Mouse (Mus musculus) lung, embryonic 15.5 days (tissue): ENCODE measurements around the gene Ppp4r2. TPM values are rescaled to one million over a fixed set of nuclear protein-coding genes. Genes with fewer than 3 reads are reported as not detected.

Source experiments
- ATAC-seq: fragments of 200-750 bp; cut with Nextera tagmentation; 2 replicates; pipeline ENCODE4 v1.8.0; 2017; ENCODE audit warnings: moderate number of reproducible peaks, borderline replicate concordance; ENCODE audit not compliant: low FRiP score, low TSS enrichment; ENCODE audit errors: extremely low read depth
- H3K27ac ChIP-seq: fragments of 300-500 bp; sonication (generic); 2 replicates; pipeline ENCODE4 v1.5.1; 2015; ENCODE audit warnings: moderate library complexity, mild to moderate bottlenecking, inconsistent platforms
- H3K27me3 ChIP-seq: fragments of 300-500 bp; sonication (generic); 2 replicates; pipeline ENCODE4 v1.6.1; 2015; ENCODE audit warnings: inconsistent platforms
- H3K36me3 ChIP-seq: fragments of 300-500 bp; sonication (generic); 2 replicates; pipeline ENCODE4 v1.6.1; 2015; ENCODE audit warnings: inconsistent platforms
- H3K4me1 ChIP-seq: fragments of 300-500 bp; sonication (generic); 2 replicates; pipeline ENCODE4 v1.6.1; 2015; ENCODE audit warnings: inconsistent platforms
- H3K4me2 ChIP-seq: fragments of 300-500 bp; sonication (generic); 2 replicates; pipeline ENCODE4 v1.6.1; 2015; ENCODE audit warnings: inconsistent platforms, mild to moderate bottlenecking, moderate library complexity
- H3K4me3 ChIP-seq: fragments of 300-500 bp; sonication (generic); 2 replicates; pipeline ENCODE4 v1.5.1; 2015; ENCODE audit warnings: mild to moderate bottlenecking, inconsistent platforms
- H3K9ac ChIP-seq: fragments of 300-500 bp; sonication (generic); 2 replicates; pipeline ENCODE4 v1.6.1; 2015; ENCODE audit warnings: inconsistent platforms
- H3K9me3 ChIP-seq: fragments of 300-500 bp; sonication (generic); 2 replicates; pipeline ENCODE4 v1.6.1; 2016; ENCODE audit warnings: inconsistent platforms
- WGBS: fragments of 180-500 bp; shearing (Covaris S2); methylation state at CpG from one replicate; pipeline ENCODE4 v1.1.7; 2015; 5-methylcytosine and 5-hydroxymethylcytosine counted together
- polyA plus RNA-seq: library from polyadenylated mRNA; unstranded; fragments of >200 nt; fragmentation: Nextera tagmentation; extraction: Ambion mirVana; gene quantifications from 2 replicates; pipeline ENCODE4 v1.2.1, GENCODE M21; 2015

Ppp4r2 gene
- 19.4 and 19.6 TPM in 2 replicates for polyA plus RNA-seq

GRCm38 (mm10) chr6:100833355-100833754, at the start of gene Ppp4r2:
Ppp4r2 (plus strand) TSS chr6:100833622.
- H3K4me3 ChIP-seq, result peak within 1 kb of the TSS; percentile 85
- no peaks in the 10 kb centered on the region for H3K9me3 ChIP-seq
- ATAC-seq, result peak; percentile 94
- H3K36me3 ChIP-seq, result peaks cover 28% of the 10 kb centered on the region
- H3K9ac ChIP-seq, result peak within 1 kb of the TSS; percentile 80
- no peaks in the 10 kb centered on the region for H3K27me3 ChIP-seq
- peak within 1 kb of the TSS; percentile 81 for H3K27ac ChIP-seq
- 1% methylated on average over 39 of the region's 50 CpGs for whole genome bisulfite sequencing
- H3K4me2 ChIP-seq, result peak within 1 kb of the TSS; percentile 60
- peaks cover 13% of the 10 kb centered on the region; the same call in 1 of the 2 replicates for H3K4me1 ChIP-seq

GRCm38 (mm10) chr6:100787726-100788125, 45.7 kb upstream of the Ppp4r2 start:
- H3K4me3 ChIP-seq, result no peak overlapping the region
- H3K4me2 ChIP-seq, result no peak overlapping the region
- H3K4me1 ChIP-seq, result no peaks in the 10 kb centered on the region
- ATAC-seq, result no peak
- no peaks in the 10 kb centered on the region for H3K27me3 ChIP-seq
- no peaks in the 10 kb centered on the region for H3K9me3 ChIP-seq
- no peaks in the 10 kb centered on the region for H3K36me3 ChIP-seq
- H3K9ac ChIP-seq, result no peak overlapping the region
- WGBS, result 81% methylated on average over 1 of the region's 1 CpGs
- no peak overlapping the region for H3K27ac ChIP-seq

GRCm38 (mm10) chr6:100789161-100789560, 44.3 kb upstream of the Ppp4r2 start:
- Histone ChIP-seq H3K4me1 (0 out of 2 replicates have a peak, but pooled peaks cover 4% of the 10 kb centered on the region), H3K4me2 (no peak overlapping the region), H3K9ac (no peak overlapping the region), H3K36me3 (no peaks in the 10 kb centered on the region), H3K4me3 (no peak overlapping the region), H3K9me3 (no peaks in the 10 kb centered on the region), H3K27ac (no peak overlapping the region), H3K27me3 (no peaks in the 10 kb centered on the region)
- ATAC-seq, result no peak
- 77% methylated on average over 1 of the region's 1 CpGs for WGBS

GRCm38 (mm10) chr6:100792055-100792659, 41.3 kb upstream of the Ppp4r2 start:
- Histone ChIP-seq H3K4me2 (no peak overlapping the region), H3K36me3 (no peaks in the 10 kb centered on the region), H3K27me3 (no peaks in the 10 kb centered on the region), H3K9me3 (no peaks in the 10 kb centered on the region), H3K9ac (no peak overlapping the region), H3K4me3 (no peak overlapping the region), H3K4me1 (0 out of 2 replicates have a peak, but pooled peaks cover 4% of the 10 kb centered on the region), H3K27ac (no peak overlapping the region)
- ATAC-seq, result no peak
- WGBS, result 70% methylated on average over 3 of the region's 3 CpGs

- WGBS, result 44% methylated on average over 14 of the region's 14 CpGs
- Histone ChIP-seq H3K4me3 (no peak overlapping the region), H3K9ac (no peak overlapping the region), H3K4me2 (no peak overlapping the region), H3K9me3 (no peaks in the 10 kb centered on the region), H3K36me3 (no peaks in the 10 kb centered on the region), H3K27ac (no peak overlapping the region), H3K27me3 (no peaks in the 10 kb centered on the region), H3K4me1 (0 out of 2 replicates have a peak, but pooled peaks cover 4% of the 10 kb centered on the region)
- peak; percentile 31; the same call in 1 of the 2 replicates for ATAC-seq
Measured at GRCm38 (mm10) chr6:100792973-100793769, 40.3 kb upstream of the Ppp4r2 start.

GRCm38 (mm10) chr6:100795797-100796196, 37.6 kb upstream of the Ppp4r2 start:
- Histone ChIP-seq H3K27me3 (no peaks in the 10 kb centered on the region), H3K4me3 (no peak overlapping the region), H3K4me2 (no peak overlapping the region), H3K36me3 (no peaks in the 10 kb centered on the region), H3K9me3 (no peaks in the 10 kb centered on the region), H3K27ac (no peak overlapping the region), H3K4me1 (0 out of 2 replicates have a peak, but pooled peaks cover 4% of the 10 kb centered on the region), H3K9ac (no peak overlapping the region)
- WGBS, result 29% methylated on average over 6 of the region's 6 CpGs
- no peak for ATAC-seq

- Histone ChIP-seq H3K4me3 (no peak overlapping the region), H3K27ac (no peak overlapping the region), H3K4me2 (no peak overlapping the region), H3K4me1 (no peaks in the 10 kb centered on the region), H3K9ac (no peak overlapping the region), H3K27me3 (no peaks in the 10 kb centered on the region), H3K9me3 (no peaks in the 10 kb centered on the region), H3K36me3 (no peaks in the 10 kb centered on the region)
- no peak for ATAC-seq
- 83% methylated on average over 6 of the region's 6 CpGs for WGBS
Measured at GRCm38 (mm10) chr6:100799290-100799689, 34.1 kb upstream of the Ppp4r2 start.

GRCm38 (mm10) chr6:100799766-100800165, 33.7 kb upstream of the Ppp4r2 start:
- Histone ChIP-seq H3K9me3 (no peaks in the 10 kb centered on the region), H3K27me3 (no peaks in the 10 kb centered on the region), H3K4me2 (no peak overlapping the region), H3K4me1 (no peaks in the 10 kb centered on the region), H3K27ac (no peak overlapping the region), H3K9ac (no peak overlapping the region), H3K4me3 (no peak overlapping the region), H3K36me3 (no peaks in the 10 kb centered on the region)
- WGBS, result 88% methylated on average over 4 of the region's 4 CpGs
- ATAC-seq, result no peak

- 42% methylated on average over 10 of the region's 10 CpGs for WGBS
- Histone ChIP-seq H3K36me3 (no peaks in the 10 kb centered on the region), H3K27me3 (no peaks in the 10 kb centered on the region), H3K9me3 (no peaks in the 10 kb centered on the region), H3K27ac (no peak overlapping the region), H3K4me1 (no peaks in the 10 kb centered on the region), H3K9ac (no peak overlapping the region), H3K4me2 (no peak overlapping the region), H3K4me3 (no peak overlapping the region)
- ATAC-seq, result no peak
Measured at GRCm38 (mm10) chr6:100800497-100800955, 32.9 kb upstream of the Ppp4r2 start.

GRCm38 (mm10) chr6:100802381-100803083, 30.9 kb upstream of the Ppp4r2 start:
- WGBS, result 43% methylated on average over 13 of the region's 13 CpGs
- H3K27me3 ChIP-seq, result no peaks in the 10 kb centered on the region
- H3K4me3 ChIP-seq, result no peak overlapping the region
- H3K36me3 ChIP-seq, result no peaks in the 10 kb centered on the region
- H3K4me2 ChIP-seq, result no peak overlapping the region
- ATAC-seq, result no peak
- H3K27ac ChIP-seq, result no peak overlapping the region
- H3K4me1 ChIP-seq, result no peaks in the 10 kb centered on the region
- no peak overlapping the region for H3K9ac ChIP-seq
- H3K9me3 ChIP-seq, result no peaks in the 10 kb centered on the region

GRCm38 (mm10) chr6:100803250-100803649, 30.2 kb upstream of the Ppp4r2 start:
- H3K36me3 ChIP-seq, result no peaks in the 10 kb centered on the region
- no peak overlapping the region for H3K27ac ChIP-seq
- H3K4me2 ChIP-seq, result no peak overlapping the region
- H3K27me3 ChIP-seq, result no peaks in the 10 kb centered on the region
- WGBS, result 67% methylated on average over 3 of the region's 3 CpGs
- H3K4me3 ChIP-seq, result no peak overlapping the region
- no peak for ATAC-seq
- no peaks in the 10 kb centered on the region for H3K4me1 ChIP-seq
- no peaks in the 10 kb centered on the region for H3K9me3 ChIP-seq
- no peak overlapping the region for H3K9ac ChIP-seq
